ENCODE assay signal across 8 mouse cellular contexts in the genomic region with DNA sequence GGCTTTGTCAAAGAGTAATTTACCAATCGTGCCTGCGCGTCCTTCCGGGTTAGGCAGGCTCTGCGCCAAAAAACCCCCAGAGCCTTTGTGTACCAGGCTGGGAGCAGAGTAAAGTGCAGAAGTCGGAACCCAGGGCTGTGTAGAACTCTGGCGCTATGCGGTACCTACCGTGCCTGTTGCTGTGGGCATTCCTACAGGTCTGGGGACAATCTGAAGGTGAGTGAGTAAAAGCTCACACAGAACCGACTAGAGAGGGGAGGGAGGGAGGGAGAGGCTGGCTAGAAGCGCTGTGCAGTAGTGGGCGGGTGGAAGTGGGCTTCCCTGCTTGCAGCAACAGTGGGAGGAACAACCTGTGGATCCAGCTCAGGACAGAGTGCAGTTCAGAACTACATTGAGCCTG. TPM values are rescaled to one million over a fixed set of nuclear protein-coding genes. Genes with fewer than 3 reads are reported as not detected.
DNase-seq lines count a peak whose midpoint lies in the region; ATAC-seq and TF ChIP-seq lines count a peak whose summit lies in the region.

No protein-coding gene starts in this region.

- peak overlapping the region; percentile 40 for H3K4me3 ChIP-seq in kidney, adult 2 months (ENCODE audit: insufficient read depth, low read depth, low read length)
- peak overlapping the region; percentile 54 for H3K4me3 ChIP-seq in embryonic facial prominence, embryonic 10.5 days
- peak overlapping the region; percentile 33 for H3K4me3 ChIP-seq in intestine, embryonic 15.5 days (replicated peaks)
- H3K4me3 ChIP-seq in midbrain, embryonic 12.5 days = peak overlapping the region; percentile 38

- no peak overlapping the region for H3K27ac ChIP-seq in kidney, adult 2 months (ENCODE audit: insufficient read depth, low read depth, low read length)
- H3K27ac ChIP-seq in embryonic facial prominence, embryonic 10.5 days (replicated peaks) = peak overlapping the region; percentile 79
- no peak overlapping the region for H3K27ac ChIP-seq in intestine, embryonic 15.5 days
- H3K27ac ChIP-seq in midbrain, embryonic 12.5 days (replicated peaks) = no peak overlapping the region

- WGBS in kidney, adult 2 months = 17% methylated on average over 12 of the region's 12 CpGs
- 22% methylated on average over 12 of the region's 12 CpGs for WGBS in embryonic facial prominence, embryonic 10.5 days
- WGBS in intestine, embryonic 15.5 days = 17% methylated on average over 12 of the region's 12 CpGs
- WGBS in midbrain, embryonic 12.5 days = 16% methylated on average over 12 of the region's 12 CpGs

- peak overlapping the region; percentile 43 for H3K9ac ChIP-seq in intestine, embryonic 15.5 days
- peak overlapping the region; percentile 50; the same call in 1 of the 2 replicates for H3K9ac ChIP-seq in midbrain, embryonic 12.5 days (replicated peaks)

- peak; percentile 8 for DNase-seq in kidney, adult 2 months
- DNase-seq in kidney, adult 9 months = no peak
- DNase-seq in embryonic facial prominence, embryonic 10.5 days (ENCODE audit: low spot score) = peak; percentile 52
- DNase-seq in urinary bladder, postnatal 10 days (ENCODE audit: low spot score) = no peak
- no peak for DNase-seq in adrenal gland, adult 18-20 months (ENCODE audit: low spot score in 2 of 2)
- no peak for DNase-seq in layer of hippocampus, adult 9-11 months

- H3K9me3 ChIP-seq in embryonic facial prominence, embryonic 10.5 days = no peaks in the 10 kb centered on the region
- H3K9me3 ChIP-seq in intestine, embryonic 15.5 days = no peaks in the 10 kb centered on the region
- H3K9me3 ChIP-seq in midbrain, embryonic 12.5 days = no peaks in the 10 kb centered on the region

- H3K27me3 ChIP-seq in kidney, adult 2 months (replicated peaks; ENCODE audit: control insufficient read depth, insufficient read depth, low read length) = no peaks in the 10 kb centered on the region
- H3K27me3 ChIP-seq in embryonic facial prominence, embryonic 10.5 days (replicated peaks; ENCODE audit: low read depth, poor library complexity, severe bottlenecking) = 0 out of 2 replicates have a peak, but pooled peaks cover 5% of the 10 kb centered on the region
- H3K27me3 ChIP-seq in intestine, embryonic 15.5 days (replicated peaks) = no peaks in the 10 kb centered on the region
- H3K27me3 ChIP-seq in midbrain, embryonic 12.5 days = 0 out of 2 replicates have a peak, but pooled peaks cover 5% of the 10 kb centered on the region

- H3K36me3 ChIP-seq in kidney, adult 2 months (ENCODE audit: control insufficient read depth, insufficient read depth, low read length) = no peaks in the 10 kb centered on the region
- no peaks in the 10 kb centered on the region for H3K36me3 ChIP-seq in embryonic facial prominence, embryonic 10.5 days (replicated peaks)
- no peaks in the 10 kb centered on the region for H3K36me3 ChIP-seq in intestine, embryonic 15.5 days
- no peaks in the 10 kb centered on the region for H3K36me3 ChIP-seq in midbrain, embryonic 12.5 days

- H3K4me2 ChIP-seq in intestine, embryonic 15.5 days (replicated peaks) = peak overlapping the region; percentile 63
- H3K4me2 ChIP-seq in midbrain, embryonic 12.5 days (replicated peaks) = peak overlapping the region; percentile 56

- TF ChIP-seq CTCF in kidney, adult 2 months (conservative IDR thresholded peaks at IDR 0.05; ENCODE audit: insufficient read depth, insufficient read length, low read depth, low read length) = no peak

- H3K4me1 ChIP-seq in kidney, adult 2 months (ENCODE audit: control insufficient read depth, insufficient read depth, low read length) = no peaks in the 10 kb centered on the region
- H3K4me1 ChIP-seq in embryonic facial prominence, embryonic 10.5 days = peaks cover 6% of the 10 kb centered on the region
- no peaks in the 10 kb centered on the region; the same call in 1 of the 2 replicates for H3K4me1 ChIP-seq in intestine, embryonic 15.5 days (replicated peaks)
- H3K4me1 ChIP-seq in midbrain, embryonic 12.5 days = peaks cover 6% of the 10 kb centered on the region; the same call in 1 of the 2 replicates

- no peak for TF ChIP-seq POLR2A in kidney, adult 2 months (IDR thresholded peaks at IDR 0.05; ENCODE audit: low read depth, low read length)

- peak; percentile 56; the same call in 1 of the 2 replicates for ATAC-seq in intestine, embryonic 15.5 days
- 0 out of 2 replicates have a peak, but pooled peaks have one; percentile 38 for ATAC-seq in midbrain, embryonic 12.5 days (ENCODE audit: low FRiP score, low read depth)

RNA-seq across cellular contexts. Expression of a gene that starts 12.8 kb away (rescaled TPM):
- polyA plus RNA-seq in kidney, adult 2 months (2012; rRNA removed) = 13.8 and 17.5 TPM in 2 replicates
- polyA plus RNA-seq in embryonic facial prominence, embryonic 10.5 days (2016; fragmentation: Nextera tagmentation; extraction: Ambion mirVana) = 22.1 and 28.9 TPM in 2 replicates
- polyA plus RNA-seq in intestine, embryonic 15.5 days (2015; fragmentation: Nextera tagmentation; extraction: Ambion mirVana) = 34.7 and 36.5 TPM in 2 replicates
- 53.2 and 56.8 TPM in 2 replicates for polyA plus RNA-seq in midbrain, embryonic 12.5 days (2016; fragmentation: Nextera tagmentation; extraction: Ambion mirVana)
- 100 to 1,000 TPM in 1 of 2 experiments, 10 to 100 TPM in 1; 51.3 to 286 TPM for total RNA-seq in adrenal gland, adult 18-20 months (2021)

Comparison
In these comparisons a context has a peak if more than half of its experiments do, and no peak if none do; other contexts are left out.
1. DNase-seq: peak in kidney, adult 2 months (single experiment) and embryonic facial prominence, embryonic 10.5 days (single experiment); none in kidney, adult 9 months (single experiment), urinary bladder, postnatal 10 days (single experiment), adrenal gland, adult 18-20 months (0 of 2) and layer of hippocampus, adult 9-11 months (single experiment).
2. Peak in every context shown above with its lines, with median percentiles within 50 percentile points of each other: H3K4me3 ChIP-seq.